Mouse (Mus musculus) liver, embryonic 14.5 days (tissue): ENCODE measurements around the gene Vamp4. TPM values are rescaled to one million over a fixed set of nuclear protein-coding genes. Genes with fewer than 3 reads are reported as not detected.
A peak's percentile ranks its signal among the peaks of the same experiment; 100 is the strongest.

Source experiments
- ATAC-seq: fragments of 200-750 bp; cut with Nextera tagmentation; 2 replicates; pipeline ENCODE4 v1.8.0; 2017; ENCODE audit warnings: moderate number of reproducible peaks, mild to moderate bottlenecking, moderate library complexity; ENCODE audit not compliant: insufficient read depth
- DNase-seq, 3 experiments: peaks; one replicate each; pipeline ENCODE4 v3.0.0-alpha.2; 2012 to 2013; ENCODE audit warnings: low read depth in 3 of 3, low spot score in 3 of 3
- H3K27ac ChIP-seq: fragments of 300-500 bp; sonication (generic); 2 replicates; pipeline ENCODE4 v1.5.1; 2014; ENCODE audit warnings: moderate library complexity, mild to moderate bottlenecking, control low read depth, inconsistent platforms
- H3K27me3 ChIP-seq: fragments of 300-500 bp; sonication (generic); 2 replicates; pipeline ENCODE4 v1.6.1; 2014; ENCODE audit warnings: mild to moderate bottlenecking, low read length, moderate library complexity; ENCODE audit not compliant: control insufficient read depth, insufficient read depth
- H3K36me3 ChIP-seq: fragments of 300-500 bp; sonication (generic); replicated peaks from 2 replicates; pipeline ENCODE4 v1.6.1; 2014; ENCODE audit warnings: low read depth; ENCODE audit not compliant: control insufficient read depth, insufficient read depth
- H3K4me1 ChIP-seq, 2 experiments: fragments of 200-500 bp in 1 of 2; fragments of 300-500 bp in 1 of 2; sonication (generic) in 1 of 2; replicated peaks; 2 replicates each; pipeline ENCODE4 v1.6.1; 2012 to 2014; ENCODE audit warnings: antibody characterized with exemption in 1 of 2, inconsistent platforms in 1 of 2, low read length in 1 of 2; ENCODE audit not compliant: control insufficient read depth in 2 of 2, insufficient read depth in 2 of 2
- H3K4me2 ChIP-seq: fragments of 300-500 bp; sonication (generic); 2 replicates; pipeline ENCODE4 v1.6.1; 2014; ENCODE audit warnings: low read depth, mild to moderate bottlenecking, control low read depth, moderate library complexity
- H3K4me3 ChIP-seq, 2 experiments: fragments of 200-500 bp in 1 of 2; fragments of 300-500 bp in 1 of 2; sonication (generic) in 1 of 2; 2 replicates each; pipeline ENCODE4 v1.5.1; 2012 to 2014; ENCODE audit warnings: low read depth in 2 of 2, low read length in 2 of 2, mild to moderate bottlenecking in 2 of 2, control low read depth in 1 of 2, inconsistent platforms in 1 of 2, moderate library complexity in 1 of 2; ENCODE audit not compliant: insufficient read depth in 1 of 2
- H3K9ac ChIP-seq: fragments of 300-500 bp; sonication (generic); replicated peaks from 2 replicates; pipeline ENCODE4 v1.6.1; 2014; ENCODE audit warnings: mild to moderate bottlenecking, control low read depth, moderate library complexity
- H3K9me3 ChIP-seq: fragments of 300-500 bp; sonication (generic); 2 replicates; pipeline ENCODE4 v1.6.1; 2016; ENCODE audit warnings: low read length, mixed read lengths; ENCODE audit not compliant: control insufficient read depth
- CTCF ChIP-seq: IDR thresholded peaks from 2 replicates; pipeline ENCODE4 v1.5.1; 2016; ENCODE audit warnings: antibody characterized with exemption, low read depth, control low read depth
- EP300 ChIP-seq: IDR thresholded peaks from 2 replicates; pipeline ENCODE4 v1.6.1; 2016; ENCODE audit warnings: antibody characterized with exemption, low read depth
- WGBS: fragments of 180-500 bp; shearing (Covaris S2); extraction: QIAGEN DNeasy Blood & Tissue Kit; methylation state at CpG from one replicate; pipeline ENCODE4 v1.1.7; 2014; ENCODE audit not compliant: insufficient replicate concordance; 5-methylcytosine and 5-hydroxymethylcytosine counted together
- polyA plus RNA-seq, 2 experiments: library from polyadenylated mRNA; depleted of rRNA in 1 of 2; stranded (reverse) in 1 of 2; unstranded in 1 of 2; fragments of >200 nt; fragmentation: Nextera tagmentation in 1 of 2; extraction: Ambion mirVana in 1 of 2; gene quantifications; 2 replicates each; pipeline versions ENCODE4 v1.2.1 to v1.2.3; 2012 to 2014

Vamp4 gene
- polyA plus RNA-seq, 2 experiments: 5.6 to 13.5 TPM

DNA sequence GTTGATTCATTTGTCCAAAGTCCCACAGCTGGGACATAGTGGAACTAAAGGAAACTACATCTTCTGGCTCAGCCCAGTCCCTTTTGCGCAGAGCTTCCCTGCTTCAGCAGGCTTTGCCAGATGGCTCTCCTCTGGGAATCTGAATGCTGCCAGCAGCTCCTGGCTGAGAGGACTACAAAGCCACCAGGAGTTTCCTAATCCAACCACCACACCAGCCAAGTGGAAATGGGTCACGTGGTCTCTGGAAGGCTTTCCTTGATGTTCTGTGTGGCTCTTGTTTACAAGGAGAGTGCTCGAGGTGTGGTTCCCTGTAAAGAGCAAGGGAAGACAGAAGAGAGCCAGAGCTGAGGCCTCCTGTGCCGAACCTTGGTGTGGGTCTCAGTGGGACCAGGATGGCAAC lies 73.4 kb downstream of the Vamp4 start:
- Histone ChIP-seq H3K4me2 (no peak overlapping the region), H3K4me1 (no peaks in the 10 kb centered on the region), H3K27me3 (no peaks in the 10 kb centered on the region), H3K9ac (no peak overlapping the region), H3K27ac (no peak overlapping the region), H3K36me3 (no peaks in the 10 kb centered on the region), H3K9me3 (no peaks in the 10 kb centered on the region), H3K4me3 (no peak overlapping the region)
- no peak for TF ChIP-seq EP300
- TF ChIP-seq CTCF: no peak
- DNase-seq: no peak
- no peak for ATAC-seq
- WGBS: 39% methylated on average over 4 of the region's 4 CpGs

DNA sequence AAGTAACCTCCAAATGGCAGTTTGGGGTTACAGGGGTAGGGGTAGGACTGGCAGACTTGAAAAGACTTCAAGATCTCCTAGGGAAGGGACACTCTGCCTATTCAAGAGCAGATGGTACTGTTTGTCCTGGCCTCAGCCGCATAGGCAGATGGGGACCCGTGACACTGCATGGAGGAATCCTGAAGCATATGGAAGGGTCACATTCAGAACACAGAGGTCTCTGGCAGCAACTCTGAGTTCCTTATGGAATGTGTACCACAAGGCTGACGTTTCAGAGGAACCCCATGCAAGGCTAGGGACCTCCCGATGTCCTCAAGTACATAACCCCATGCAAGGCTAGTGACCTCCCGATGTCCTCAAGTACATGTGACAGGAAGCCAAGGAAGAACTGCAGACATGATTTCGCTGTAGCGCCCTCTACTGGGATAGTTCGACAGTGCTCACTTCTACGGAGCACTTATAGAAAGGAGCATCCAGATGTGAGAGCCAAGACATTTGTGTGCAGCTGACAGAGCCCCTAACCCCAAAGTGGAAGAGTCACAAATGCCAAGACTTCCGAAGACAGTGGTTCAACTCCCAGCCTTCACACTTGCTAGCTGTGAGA lies 75.9 kb downstream of the Vamp4 start:
- WGBS: 60% methylated on average over 10 of the region's 10 CpGs
- TF ChIP-seq EP300 (no peak), CTCF (peak; percentile 63)
- Histone ChIP-seq H3K4me2 (no peak overlapping the region), H3K9me3 (no peaks in the 10 kb centered on the region), H3K36me3 (no peaks in the 10 kb centered on the region), H3K27ac (no peak overlapping the region), H3K4me3 (no peak overlapping the region), H3K9ac (no peak overlapping the region), H3K27me3 (no peaks in the 10 kb centered on the region), H3K4me1 (no peaks in the 10 kb centered on the region)
- DNase-seq (no peak), ATAC-seq (no peak)

- no peak overlapping the region for H3K4me2 ChIP-seq
- H3K9me3 ChIP-seq: no peaks in the 10 kb centered on the region
- no peaks in the 10 kb centered on the region for H3K36me3 ChIP-seq
- no peaks in the 10 kb centered on the region for H3K27me3 ChIP-seq
- H3K27ac ChIP-seq: no peak overlapping the region
- no peaks in the 10 kb centered on the region for H3K4me1 ChIP-seq
- WGBS: 74% methylated on average over 14 of the region's 14 CpGs
- TF ChIP-seq CTCF: no peak
- TF ChIP-seq EP300: no peak
- ATAC-seq (no peak), DNase-seq (no peak)
- no peak overlapping the region for H3K9ac ChIP-seq
- H3K4me3 ChIP-seq: no peak overlapping the region
Measured at GRCm38 (mm10) chr1:162648416-162648815, 78.1 kb downstream of the Vamp4 start.

Other genes with a start within 250 kb of the Vamp4 start
- 0.61 and 0.65 TPM in 2 replicates for gene Dnm3, start 92.5 kb upstream of the Vamp4 start, polyA plus RNA-seq (2012; rRNA removed)
- 0.90 and 0.96 TPM in 2 replicates for gene Dnm3, start 92.5 kb upstream of the Vamp4 start, polyA plus RNA-seq (2014; fragmentation: Nextera tagmentation; extraction: Ambion mirVana)
- 3.8 and 4.9 TPM in 2 replicates for gene Mettl13, start 22.0 kb upstream of the Vamp4 start, polyA plus RNA-seq (2012; rRNA removed)
- 4.2 and 5.5 TPM in 2 replicates for gene Mettl13, start 22.0 kb upstream of the Vamp4 start, polyA plus RNA-seq (2014; fragmentation: Nextera tagmentation; extraction: Ambion mirVana)
- gene Myoc, start 68.6 kb downstream of the Vamp4 start, polyA plus RNA-seq (2012; rRNA removed): 0.01 TPM in 1 of 2 replicates, not detected in the other
- gene Myoc, start 68.6 kb downstream of the Vamp4 start, polyA plus RNA-seq (2014; fragmentation: Nextera tagmentation; extraction: Ambion mirVana): not detected in 2 replicates
- not detected in 2 replicates for gene Myocos, start 87.7 kb downstream of the Vamp4 start, polyA plus RNA-seq (2012; rRNA removed)
- not detected in 2 replicates for gene Myocos, start 87.7 kb downstream of the Vamp4 start, polyA plus RNA-seq (2014; fragmentation: Nextera tagmentation; extraction: Ambion mirVana)
- gene Prrc2c, start 170.0 kb downstream of the Vamp4 start, polyA plus RNA-seq (2012; rRNA removed): 10.6 and 12.9 TPM in 2 replicates
- 34.3 and 34.8 TPM in 2 replicates for gene Prrc2c, start 170.0 kb downstream of the Vamp4 start, polyA plus RNA-seq (2014; fragmentation: Nextera tagmentation; extraction: Ambion mirVana)
- 2.2 and 3.0 TPM in 2 replicates for gene Fmo4, start 243.5 kb downstream of the Vamp4 start, polyA plus RNA-seq (2012; rRNA removed)
- 2.0 and 3.2 TPM in 2 replicates for gene Fmo4, start 243.5 kb downstream of the Vamp4 start, polyA plus RNA-seq (2014; fragmentation: Nextera tagmentation; extraction: Ambion mirVana)